Mouse (Mus musculus) cerebellum, adult 2 months (tissue): ENCODE measurements at regions not wholly inside any gene's neighbourhood (a gene's known extent, or its start where the extent isn't known, plus 50 kb on each side); places are given as distances from the start of the nearest gene placed in this dataset.

ENCODE experiments used
- CTCF ChIP-seq: fragments of 200-500 bp; IDR thresholded peaks from 2 replicates; pipeline ENCODE4 v1.5.1; 2011; ENCODE audit warnings: low read depth, mild to moderate bottlenecking, control low read depth, low read length, moderate library complexity, borderline replicate concordance; ENCODE audit not compliant: insufficient read depth
- POLR2A ChIP-seq: fragments of 200-500 bp; IDR thresholded peaks from 2 replicates; pipeline ENCODE4 v1.6.1; 2011; ENCODE audit warnings: low read length, control low read depth, borderline replicate concordance; ENCODE audit not compliant: insufficient read depth

DNA sequence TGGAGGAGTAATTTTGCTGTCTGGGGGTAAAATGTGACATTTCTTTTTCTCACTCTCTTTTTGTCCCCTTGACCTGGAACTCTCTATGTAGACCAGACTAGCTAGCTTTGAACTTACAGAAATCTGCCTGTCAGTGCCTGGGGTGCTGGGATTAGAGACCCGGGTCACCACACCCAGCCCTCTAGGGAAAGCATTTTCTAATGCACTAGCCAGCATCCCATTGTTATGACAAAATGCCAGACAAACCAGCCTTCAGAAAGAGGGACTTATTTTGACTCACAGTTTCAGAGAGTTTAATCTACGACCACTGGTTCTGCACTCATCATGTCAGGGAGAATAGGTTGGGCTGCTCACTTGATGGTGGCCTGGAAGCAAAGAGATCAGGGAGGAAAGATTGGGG is 240.4 kb downstream of the Enc1 start:
- TF ChIP-seq CTCF (no peak), POLR2A (no peak)
